Mouse (Mus musculus) left cerebral cortex, postnatal 14 days (tissue): Measurements from ENCODE around the gene Hcfc2. TPM values are rescaled to one million over a fixed set of nuclear protein-coding genes. Genes with fewer than 3 reads are reported as not detected.

Experiments
- DNase-seq, 2 experiments: peaks; one replicate each; pipeline ENCODE4 v3.0.0; 2021 to 2022; ENCODE audit warnings: low spot score in 2 of 2, mixed read lengths in 1 of 2
- intact Hi-C: fragments of 180-260 bp; cut with DNase I; formaldehyde crosslinking; loops from one replicate; pipeline ENCODE4 v1.15.1; 2025
- total RNA-seq, 2 experiments: library from RNA; stranded (reverse); gene quantifications; 2 replicates each; pipeline ENCODE4 v1.2.3; 2021

Hcfc2 gene
- total RNA-seq, 2 experiments from 2014 or later, result 33.0 to 36.3 TPM

DNA sequence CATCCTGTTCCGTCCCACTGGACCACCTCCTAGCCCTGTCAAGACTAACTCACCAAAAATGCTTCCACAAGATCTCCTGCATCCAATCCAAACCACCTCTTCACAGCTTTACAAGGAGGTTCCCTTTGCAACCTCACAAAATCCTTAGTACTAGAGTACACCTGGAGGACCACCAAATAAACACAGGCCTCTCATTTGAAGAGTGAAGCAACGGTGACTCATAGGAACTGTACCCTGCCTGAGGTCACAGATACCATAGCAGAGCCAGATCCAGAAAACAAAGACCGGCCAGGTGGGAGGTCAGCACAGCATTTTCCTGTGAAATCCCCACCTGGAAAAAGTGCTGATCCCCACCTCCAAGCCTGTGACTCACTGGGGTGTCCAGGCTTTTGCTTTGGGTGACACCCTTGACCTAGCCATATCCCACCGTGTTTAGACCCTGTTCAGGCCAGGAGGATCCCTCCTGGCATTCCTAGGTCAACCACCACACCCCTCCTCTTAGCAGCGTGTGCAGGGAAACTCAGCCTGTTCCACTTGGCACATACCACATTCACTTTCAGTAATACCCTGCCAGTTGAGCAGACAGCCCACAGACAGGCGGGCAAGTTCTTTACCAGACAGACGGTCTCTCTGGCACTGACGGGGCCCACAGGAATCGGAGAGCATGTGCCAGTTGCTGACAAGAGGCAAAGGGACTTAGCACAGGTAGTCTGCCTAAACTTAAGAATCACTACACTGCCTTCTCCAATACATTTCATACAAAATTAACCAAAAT, 65.3 kb downstream of the Hcfc2 start:
- DNase-seq, result peak in 1 of 2 experiments; percentile 36
- intact Hi-C loops, result loop anchor here (5.0 kb wide), 1 partner anchor 101 kb away; no protein-coding TSS in a partner anchor

DNA sequence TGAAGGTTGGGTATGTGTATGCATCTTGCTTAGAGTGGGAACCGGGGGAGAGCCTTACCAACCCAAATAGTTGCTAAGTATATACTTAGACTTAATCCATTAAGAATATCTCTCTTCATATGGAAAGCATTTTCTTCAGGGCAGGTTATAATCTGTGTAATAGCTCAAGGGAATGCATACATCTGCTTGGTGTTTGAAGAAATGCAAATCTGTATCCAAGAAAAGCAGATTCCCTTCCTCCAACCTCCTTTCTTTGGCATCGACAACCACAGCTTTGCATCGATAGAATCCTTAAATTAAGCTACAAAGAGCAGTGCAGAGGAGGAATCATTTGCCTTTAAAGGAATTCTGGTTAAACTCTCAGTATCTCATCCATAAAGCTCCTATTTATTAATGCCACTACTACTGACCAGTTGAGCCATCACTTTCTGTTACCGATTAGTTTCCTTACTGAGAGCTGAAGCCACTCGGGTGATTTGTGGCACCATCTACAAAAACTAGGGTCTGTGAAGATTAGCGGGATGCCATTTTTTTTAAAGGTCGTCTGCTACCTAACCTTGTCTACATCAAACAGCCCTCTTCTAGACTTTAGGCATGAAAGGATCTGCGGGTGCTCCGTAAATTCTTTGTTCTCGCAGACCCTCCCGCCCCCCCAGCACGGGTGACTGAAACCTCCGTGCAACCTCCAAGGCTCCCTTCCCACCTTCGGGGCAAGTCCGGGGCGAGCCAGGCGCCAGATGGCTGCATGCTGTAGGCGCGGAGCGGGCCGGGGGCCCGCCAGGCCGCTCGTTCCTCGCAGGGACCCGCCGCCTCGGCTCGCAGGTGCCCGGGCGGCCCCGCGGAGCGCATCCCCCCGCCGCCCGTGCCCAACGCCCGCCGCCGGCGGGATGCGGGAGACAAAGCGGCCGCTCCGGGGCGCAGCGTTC, 67.1 kb downstream of the Hcfc2 start:
- intact Hi-C loops, result loop anchor here (5.0 kb wide), 1 partner anchor 99 kb away; no protein-coding TSS in a partner anchor
- peak; percentile 28 to 45 for DNase-seq

DNA sequence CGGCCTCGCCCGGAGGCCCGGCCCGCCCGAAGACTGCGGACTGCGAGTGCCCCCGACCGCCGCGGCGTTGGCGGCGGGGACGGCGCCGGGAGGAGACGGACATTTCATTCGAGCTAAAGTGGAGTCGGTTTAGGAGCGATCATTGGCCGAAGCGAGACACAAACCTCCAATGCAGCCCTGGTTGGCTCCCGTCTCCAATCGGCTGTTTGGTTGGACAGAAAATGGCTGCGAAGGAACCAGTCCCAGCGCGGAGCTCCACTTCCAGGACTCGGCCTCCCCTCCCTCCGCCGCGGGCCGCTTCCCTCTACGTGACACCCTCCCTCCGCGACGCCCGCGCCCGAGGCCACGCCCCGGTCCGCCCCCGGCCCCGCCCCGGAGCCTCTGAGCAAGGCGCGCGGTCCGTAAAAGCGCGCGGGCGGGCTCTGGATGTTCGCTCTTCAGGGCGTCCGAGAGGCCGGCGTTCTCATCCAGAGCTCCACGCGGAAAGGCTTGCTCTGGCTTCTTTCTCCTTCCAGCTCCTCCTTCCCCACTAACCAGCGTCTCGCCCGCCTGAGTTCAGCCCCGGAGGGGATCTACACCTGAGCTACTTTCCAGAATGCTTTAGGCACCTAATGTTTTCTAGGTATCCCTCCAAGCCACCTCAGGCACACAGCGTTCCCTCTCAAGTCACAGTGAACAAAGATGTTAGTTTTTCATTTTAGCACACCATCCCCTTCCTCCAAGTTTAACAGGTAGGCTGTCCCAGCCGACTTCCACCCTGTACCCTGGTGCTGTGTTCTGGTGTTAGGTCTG, 68.1 kb downstream of the Hcfc2 start, which contains the start of gene Nfyb:
Gene Nfyb, minus strand, starts transcription at position 305 of the 792 bp plus-strand sequence.
- DNase-seq, result peak; percentile 97 to 99
- intact Hi-C loops, result loop anchor here (5.0 kb wide), 1 partner anchor 98 kb away; no protein-coding TSS in a partner anchor

DNA sequence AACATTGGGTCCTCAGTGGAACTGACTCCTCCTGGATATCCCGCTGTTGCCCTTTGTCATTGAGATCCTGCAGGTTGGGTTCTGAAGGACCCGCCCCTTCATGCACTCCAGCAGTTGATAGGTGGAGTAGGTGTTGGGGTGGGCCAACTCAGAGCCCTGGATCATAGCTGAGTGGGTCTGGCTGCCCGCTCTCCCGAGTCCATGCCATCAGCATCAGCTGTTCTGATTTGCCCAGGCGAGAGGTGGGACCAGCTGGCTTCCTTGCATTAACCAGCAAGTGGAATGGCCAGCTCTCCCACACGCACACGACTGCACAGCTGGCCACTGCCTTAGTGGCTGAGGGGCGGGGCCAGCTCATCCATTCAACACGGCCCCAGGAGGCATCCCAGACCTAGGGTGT, 72.9 kb downstream of the Hcfc2 start:
- DNase-seq, result no peak
- intact Hi-C loops, result no loop called here

DNA sequence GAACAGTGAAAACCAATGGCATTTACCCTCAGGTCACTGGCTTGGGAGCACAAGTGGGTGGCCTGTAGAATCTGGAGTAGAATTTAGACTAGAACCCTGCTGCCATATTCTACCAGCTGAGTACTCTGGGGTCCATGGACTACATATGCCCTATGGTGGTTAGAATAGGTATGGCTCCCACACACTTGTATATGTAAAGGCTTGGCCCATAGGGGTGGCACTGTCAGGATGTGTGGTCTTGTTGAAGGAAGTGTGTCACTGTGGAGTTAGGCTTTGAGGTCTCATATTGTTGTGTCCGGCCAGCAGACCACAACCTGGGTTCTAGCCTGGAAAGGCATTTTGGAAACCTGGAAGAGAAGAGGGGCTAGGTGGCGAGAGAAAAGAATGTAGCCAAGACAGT, 74.8 kb downstream of the Hcfc2 start:
- no peak for DNase-seq
- intact Hi-C loops, result no loop called here

DNA sequence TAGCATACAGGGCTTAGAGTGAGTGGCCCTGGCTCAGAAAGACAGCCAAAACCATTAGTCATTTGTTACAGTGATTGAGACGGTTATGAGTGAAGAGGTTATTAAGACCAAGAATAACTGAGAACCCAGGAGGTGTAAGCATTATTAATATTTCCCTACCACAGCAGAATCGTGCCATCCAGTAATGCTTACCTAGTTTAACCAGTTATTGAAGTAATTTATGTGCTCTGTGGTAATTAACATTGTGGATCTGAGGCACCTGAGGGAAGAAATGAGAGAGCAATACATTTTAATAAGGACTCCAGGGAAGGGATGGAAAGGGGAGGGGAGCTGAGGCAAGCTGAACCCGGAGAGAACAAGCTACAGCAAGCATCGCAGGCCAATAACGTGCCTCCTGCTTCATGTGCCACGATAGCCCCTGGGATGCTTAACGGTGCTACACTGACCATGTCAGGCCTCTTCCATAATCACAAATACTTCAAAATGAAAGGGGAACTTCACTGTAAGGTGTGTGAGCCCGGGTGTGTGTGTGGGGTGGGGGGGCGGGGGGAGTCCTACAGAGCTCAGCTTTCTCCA, 75.7 kb downstream of the Hcfc2 start:
- intact Hi-C loops, result no loop called here

DNA sequence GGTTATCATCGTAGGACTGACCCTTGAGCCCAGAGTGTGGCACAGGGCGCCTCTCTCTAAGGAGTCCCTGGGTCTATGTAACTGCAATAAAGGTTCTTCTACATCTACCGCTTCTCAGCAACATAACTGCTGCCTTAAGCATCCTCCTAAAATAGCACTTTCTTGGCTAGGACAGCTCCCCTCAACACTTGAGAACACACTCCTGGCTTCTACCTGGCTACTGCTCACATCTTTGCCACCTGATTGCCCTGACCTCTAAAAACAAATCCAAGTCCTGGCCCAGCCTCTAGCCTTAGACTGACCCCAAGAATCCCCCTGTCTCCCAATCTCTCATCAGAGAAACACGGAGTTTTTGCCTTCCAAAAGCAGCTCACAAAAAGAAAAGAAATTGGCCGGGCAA, 78.9 kb downstream of the Hcfc2 start:
- DNase-seq, result no peak
- intact Hi-C loops, result no loop called here

More for the DNA sequence above, 75.7 kb downstream of the Hcfc2 start:
- no peak for DNase-seq

DNA sequence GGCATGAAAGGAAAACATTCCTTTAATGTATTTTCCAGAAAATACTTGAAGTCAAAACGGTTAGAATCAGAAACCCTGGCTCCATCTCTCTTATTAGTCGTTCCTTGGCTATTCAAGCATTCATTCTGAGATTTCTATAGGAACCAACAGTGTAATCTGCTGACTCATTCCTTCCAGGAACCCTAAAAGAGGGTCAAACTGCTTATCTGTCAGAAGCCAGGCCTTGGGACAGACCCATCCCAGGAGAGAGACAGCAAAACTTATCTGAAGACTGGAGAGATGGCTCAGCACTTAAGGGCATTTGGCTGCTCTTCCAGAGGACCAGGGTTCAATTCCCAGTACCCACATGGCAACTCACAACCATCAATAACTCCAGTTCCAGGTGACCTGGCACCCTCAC, 81.1 kb downstream of the Hcfc2 start:
- intact Hi-C loops, result no loop called here
- no peak for DNase-seq

DNA sequence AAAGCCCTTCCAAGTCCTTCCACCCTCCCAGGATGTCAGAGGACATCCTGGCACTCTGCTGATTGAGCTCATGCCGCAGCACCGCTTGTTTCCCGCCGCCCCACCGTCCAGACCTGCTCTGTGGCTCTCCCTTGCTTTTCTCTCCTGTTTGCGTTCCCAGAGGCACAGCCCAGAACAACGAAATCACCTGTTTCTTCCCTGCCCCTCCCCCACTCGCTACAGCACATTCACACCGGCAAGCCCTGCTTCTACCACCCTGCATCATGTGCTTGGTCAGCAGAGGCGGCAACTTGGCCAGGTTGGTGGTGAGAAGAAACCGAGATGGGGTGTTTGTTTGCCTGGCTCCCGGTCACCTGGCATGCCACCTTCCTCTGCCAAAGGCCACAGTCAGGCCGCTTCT, 81.9 kb downstream of the Hcfc2 start:
- intact Hi-C loops, result no loop called here
- no peak for DNase-seq

DNA sequence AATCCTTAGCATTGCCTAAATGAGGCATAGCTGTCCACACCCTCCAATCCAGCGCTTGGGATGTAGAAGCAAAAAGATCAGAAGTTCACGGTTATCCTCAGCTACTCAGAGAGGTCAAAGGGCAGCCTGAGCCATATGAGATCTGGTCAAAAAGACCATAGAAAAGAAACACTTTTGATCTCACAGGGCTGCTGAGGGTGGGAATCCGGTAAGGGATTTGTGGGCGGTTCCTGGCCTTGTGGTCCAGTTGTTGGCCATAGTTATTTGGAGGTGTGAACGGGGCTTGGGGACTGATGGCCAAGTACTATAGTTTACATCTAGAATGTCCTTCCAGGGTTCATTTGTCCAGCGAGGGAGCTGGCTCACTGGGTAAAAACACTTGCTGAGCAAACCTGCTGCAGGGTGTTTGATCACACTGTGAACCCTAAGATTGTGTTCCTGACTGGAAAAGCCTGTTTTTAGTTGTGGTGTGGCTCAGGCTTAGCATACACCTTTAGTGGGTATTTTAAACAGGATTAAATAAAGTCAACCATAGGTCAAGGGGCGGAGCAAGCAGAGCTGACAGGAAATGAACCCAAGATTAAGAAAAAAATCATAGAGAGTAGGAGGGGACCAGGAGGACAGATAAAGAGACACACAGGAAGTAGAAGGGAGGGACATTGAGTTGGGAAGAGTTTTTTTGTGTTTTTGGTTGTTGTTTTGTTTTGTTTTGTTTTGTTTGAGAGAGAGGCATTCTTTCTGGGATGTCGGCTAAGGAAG, 83.0 kb downstream of the Hcfc2 start:
- no peak for DNase-seq
- intact Hi-C loops, result no loop called here

DNA sequence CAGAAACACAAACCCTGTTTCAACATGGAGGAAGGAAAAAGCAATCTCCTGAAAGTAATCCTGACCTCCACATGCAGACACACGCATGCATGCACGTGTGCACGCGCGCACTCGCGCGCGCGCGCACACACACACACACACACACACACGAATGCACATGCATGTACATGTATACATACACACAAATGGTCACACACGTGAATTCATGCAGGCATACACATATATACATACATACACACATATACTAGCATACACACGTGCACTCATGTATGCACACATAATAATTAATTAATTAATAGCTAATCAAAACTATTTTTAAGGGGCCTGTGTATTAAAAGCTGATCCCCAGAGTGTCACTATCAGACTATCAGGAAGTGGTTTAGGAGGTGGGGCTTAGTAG, 83.9 kb downstream of the Hcfc2 start:
- no peak for DNase-seq
- intact Hi-C loops, result no loop called here

DNA sequence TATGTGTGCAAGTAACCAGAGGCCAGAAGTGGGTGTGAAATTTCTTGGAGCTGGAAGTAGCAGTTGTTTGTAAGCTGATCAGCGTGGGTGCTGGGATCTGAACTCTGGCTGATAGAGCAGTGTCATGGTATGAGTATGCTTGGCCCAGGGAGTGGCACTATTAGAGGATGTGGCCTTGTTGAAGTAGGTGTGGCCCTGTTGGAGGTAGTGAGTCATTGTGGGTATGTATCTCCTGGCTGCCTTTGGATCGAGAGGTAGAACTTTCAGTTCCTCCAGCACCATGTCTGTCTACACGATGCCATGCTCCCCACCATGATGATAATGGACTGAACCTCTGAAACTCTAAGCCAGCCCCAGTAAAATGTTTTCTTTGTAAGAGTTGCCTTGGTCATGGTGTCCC, 84.4 kb downstream of the Hcfc2 start:
- intact Hi-C loops, result no loop called here
- no peak for DNase-seq

DNA sequence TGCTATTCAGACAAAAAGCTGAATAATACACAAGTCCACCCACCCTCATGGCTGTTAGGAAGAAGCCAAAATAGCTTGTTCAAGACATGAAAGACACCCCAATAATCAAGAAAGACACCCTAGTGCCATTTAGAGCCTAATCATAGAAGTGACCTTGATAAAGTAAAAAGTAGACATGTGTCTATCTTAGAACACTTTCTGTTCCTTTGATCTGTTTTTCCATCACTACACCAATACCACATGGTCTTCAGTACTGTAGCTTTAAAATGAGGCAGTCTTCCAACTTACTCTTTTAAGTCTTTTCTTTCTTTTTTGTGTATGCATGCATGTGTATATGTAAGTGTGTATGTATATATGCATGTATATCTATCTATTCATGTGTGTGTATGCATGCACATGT, 84.9 kb downstream of the Hcfc2 start:
- no peak for DNase-seq
- intact Hi-C loops, result no loop called here

DNA sequence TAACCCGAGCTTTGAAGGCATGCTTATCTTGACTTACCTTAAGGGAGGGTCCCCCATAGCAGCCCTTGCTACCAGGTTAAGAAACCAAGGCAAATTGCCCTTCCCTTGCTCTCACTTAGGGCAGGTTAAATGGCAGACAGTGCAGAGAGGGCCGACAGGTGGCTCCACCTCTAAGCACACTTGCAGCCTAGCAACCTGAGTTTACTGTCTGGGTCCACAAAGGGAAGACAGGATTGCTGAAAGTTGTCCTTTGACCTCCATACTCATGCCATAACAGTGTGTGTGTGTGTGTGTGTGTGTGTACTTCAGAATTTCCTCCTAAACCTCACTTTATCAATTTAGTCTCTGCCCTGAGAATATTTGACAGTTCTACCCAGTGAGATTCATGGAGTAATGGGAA, 86.5 kb downstream of the Hcfc2 start:
- DNase-seq, result no peak
- intact Hi-C loops, result no loop called here

DNA sequence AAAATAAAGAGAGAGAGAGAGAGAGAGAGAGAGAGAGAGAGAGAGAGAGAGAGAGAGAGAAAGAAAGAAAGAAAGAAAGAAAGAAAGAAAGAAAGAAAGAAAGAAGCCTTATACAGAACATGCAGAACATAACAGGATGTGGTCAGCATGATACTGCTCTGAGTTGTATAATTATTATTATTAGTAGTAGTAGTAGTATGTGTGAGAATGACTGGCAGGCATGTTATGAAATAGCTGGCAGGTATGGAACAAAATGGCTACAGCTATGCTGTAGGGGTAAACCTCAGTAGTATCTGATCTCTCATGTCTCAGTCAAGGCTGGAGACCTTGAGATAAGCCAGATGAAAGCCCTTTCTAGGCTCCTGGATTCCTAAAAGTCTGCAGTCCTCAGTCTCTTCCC, 93.2 kb downstream of the Hcfc2 start:
- no peak for DNase-seq
- intact Hi-C loops, result no loop called here

DNA sequence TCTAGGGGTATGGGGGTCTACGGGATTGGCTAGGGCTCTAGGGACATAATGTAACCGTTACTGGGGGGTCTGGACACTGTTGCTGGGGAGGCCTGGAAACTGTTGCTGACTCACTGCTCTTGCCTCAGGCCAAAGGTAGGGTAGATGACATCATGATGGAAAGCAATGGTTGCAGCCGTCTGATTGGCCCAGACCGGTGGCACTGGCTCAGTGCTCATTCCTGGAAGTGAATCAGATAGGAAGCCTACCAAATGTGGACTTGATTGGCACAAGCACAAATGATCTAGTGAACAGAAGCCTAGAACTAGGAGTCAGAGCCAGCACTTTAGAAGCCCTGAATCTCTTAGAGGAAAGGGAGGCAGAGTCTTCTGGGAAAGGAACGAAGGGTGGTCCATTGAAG, 94.5 kb downstream of the Hcfc2 start:
- DNase-seq, result no peak
- intact Hi-C loops, result no loop called here

DNA sequence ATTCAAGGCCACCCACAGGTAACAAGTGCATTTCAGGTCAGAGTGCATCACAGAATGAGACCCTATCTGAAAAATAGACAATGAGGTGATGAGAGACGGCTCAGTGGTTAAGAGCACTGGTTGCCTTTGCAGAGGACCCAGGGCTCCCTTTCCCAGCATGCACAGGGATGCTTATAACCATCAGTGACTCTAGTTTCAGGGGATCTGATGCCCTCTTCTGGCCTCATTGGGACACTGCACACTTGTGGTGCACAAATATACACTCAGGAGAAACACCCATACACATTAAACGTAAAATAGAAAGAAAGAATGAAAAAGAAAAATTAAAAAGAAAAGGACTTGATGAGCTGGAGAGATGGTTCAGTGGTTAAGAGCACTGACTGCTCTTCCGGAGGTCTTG, 95.8 kb downstream of the Hcfc2 start:
- DNase-seq, result no peak
- intact Hi-C loops, result no loop called here
